Mouse (Mus musculus): ENCODE results near the gene Uox.

DNA sequence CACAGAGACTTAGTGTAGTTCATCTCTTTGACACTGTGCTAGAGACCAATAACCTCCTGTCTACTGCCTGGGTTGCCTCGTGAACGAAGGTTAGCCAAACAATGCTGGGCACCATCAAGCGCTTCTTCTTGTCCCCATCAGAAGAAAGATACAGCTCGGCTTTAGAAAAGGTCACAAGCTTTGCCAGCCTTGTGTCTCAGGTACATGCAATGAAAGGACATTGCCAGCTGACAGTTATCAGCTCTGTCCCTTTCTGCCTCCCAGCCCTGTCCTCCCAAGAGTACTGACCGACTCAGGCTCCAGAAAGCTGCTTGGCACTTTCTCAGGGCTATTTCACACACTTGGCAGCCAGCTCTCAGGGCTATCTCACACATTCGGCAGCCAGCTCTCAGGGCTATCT lies 25.2 kb downstream of the Uox start:
- TF ChIP-seq CTCF (IDR thresholded peaks at IDR 0.05; ENCODE audit: borderline replicate concordance, insufficient read depth, low read length), result no peak
- TF ChIP-seq POLR2A (IDR thresholded peaks at IDR 0.05; ENCODE audit: low read depth, low read length), result no peak

Measured in embryonic fibroblast, embryonic 13.5 days (primary cell).